Mouse (Mus musculus): ENCODE data around the gene Smim9. TPM values are rescaled to one million over a fixed set of nuclear protein-coding genes. Genes with fewer than 3 reads are reported as not detected.

The Smim9 gene
- not detected in 2 replicates for total RNA-seq (2017)

GRCm38 (mm10) chrX:75163670-75164069, at the start of gene Smim9:
Smim9 (minus strand) TSS chrX:75163770.
- no peak for ATAC-seq (replicated peaks; ENCODE audit: low read depth, poor library complexity, severe bottlenecking)

GRCm38 (mm10) chrX:75155576-75156243, 7.9 kb downstream of the Smim9 start:
- peak; percentile 69 for ATAC-seq (replicated peaks; ENCODE audit: low read depth, poor library complexity, severe bottlenecking)

GRCm38 (mm10) chrX:75152249-75152648, 11.3 kb downstream of the Smim9 start:
- ATAC-seq (replicated peaks; ENCODE audit: low read depth, poor library complexity, severe bottlenecking) = no peak

DNA sequence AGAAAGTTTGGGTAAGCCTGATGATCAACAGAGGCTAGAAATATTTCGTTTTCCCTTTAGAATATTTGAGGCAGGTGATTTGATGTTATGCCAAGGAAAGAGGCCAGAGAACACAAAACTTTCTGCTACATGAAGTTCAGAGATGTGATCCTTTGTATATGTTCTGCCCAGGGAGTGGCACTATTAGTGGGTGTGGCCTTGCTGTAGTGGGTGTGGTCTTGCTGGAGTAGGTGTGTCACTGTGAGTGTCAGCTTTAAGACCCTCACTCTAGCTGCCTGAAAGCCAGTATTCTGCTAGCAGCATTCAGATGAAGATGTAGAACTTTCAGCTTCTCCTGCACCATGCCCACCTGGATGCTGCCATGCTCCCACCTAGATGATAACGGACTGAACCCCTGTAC, 13.3 kb downstream of the Smim9 start:
- ATAC-seq (replicated peaks; ENCODE audit: low read depth, poor library complexity, severe bottlenecking) = no peak

DNA sequence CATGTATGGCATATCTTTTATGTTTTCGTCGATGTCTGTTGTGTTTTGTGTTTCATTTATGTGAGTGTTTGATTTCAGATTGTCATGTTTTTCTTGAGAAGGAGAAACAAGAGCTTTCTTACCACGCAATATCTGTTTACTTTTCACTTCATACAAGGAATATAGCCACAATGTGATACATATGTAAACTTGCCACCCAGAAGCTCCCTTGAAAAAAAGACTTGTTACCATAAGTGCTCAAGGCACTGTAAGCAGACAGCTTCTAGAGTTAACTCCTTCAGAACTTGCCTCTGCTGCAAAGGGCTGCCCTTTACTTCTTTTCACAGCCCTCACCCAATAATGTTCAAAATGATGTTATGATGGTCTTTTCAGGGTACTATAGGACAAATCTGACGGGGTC, 15.2 kb downstream of the Smim9 start:
- no peak for ATAC-seq (replicated peaks; ENCODE audit: low read depth, poor library complexity, severe bottlenecking)

- ATAC-seq (replicated peaks; ENCODE audit: low read depth, poor library complexity, severe bottlenecking) = peak; percentile 68
These were observed 20.4 kb downstream of the Smim9 start for GRCm38 (mm10) chrX:75143124-75143555.

GRCm38 (mm10) chrX:75138182-75138581, 25.4 kb downstream of the Smim9 start:
- no peak for ATAC-seq (replicated peaks; ENCODE audit: low read depth, poor library complexity, severe bottlenecking)

GRCm38 (mm10) chrX:75137729-75138128, 25.8 kb downstream of the Smim9 start:
- ATAC-seq (replicated peaks; ENCODE audit: low read depth, poor library complexity, severe bottlenecking) = peak; percentile 47; the same call in 1 of the 2 replicates

DNA sequence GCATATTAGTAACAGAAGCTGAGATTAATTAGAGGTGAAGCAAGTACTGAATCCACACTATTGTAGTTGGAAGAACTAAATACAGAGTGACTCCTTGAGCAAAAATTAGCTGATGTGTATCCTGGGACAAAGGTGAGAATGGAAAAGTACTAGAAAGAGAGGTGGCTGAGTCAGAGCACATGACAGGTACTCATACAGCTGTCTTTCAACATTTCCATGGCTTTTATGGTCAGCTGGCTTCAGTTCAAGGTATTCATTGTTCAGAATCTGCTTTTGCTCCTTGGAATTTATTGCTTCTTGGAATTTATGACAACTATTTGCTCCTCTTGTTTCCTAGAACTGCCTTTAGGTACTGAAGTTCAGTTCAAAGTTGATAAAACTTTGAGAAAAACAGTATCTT, 26.6 kb downstream of the Smim9 start:
- no peak for ATAC-seq (replicated peaks; ENCODE audit: low read depth, poor library complexity, severe bottlenecking)

DNA sequence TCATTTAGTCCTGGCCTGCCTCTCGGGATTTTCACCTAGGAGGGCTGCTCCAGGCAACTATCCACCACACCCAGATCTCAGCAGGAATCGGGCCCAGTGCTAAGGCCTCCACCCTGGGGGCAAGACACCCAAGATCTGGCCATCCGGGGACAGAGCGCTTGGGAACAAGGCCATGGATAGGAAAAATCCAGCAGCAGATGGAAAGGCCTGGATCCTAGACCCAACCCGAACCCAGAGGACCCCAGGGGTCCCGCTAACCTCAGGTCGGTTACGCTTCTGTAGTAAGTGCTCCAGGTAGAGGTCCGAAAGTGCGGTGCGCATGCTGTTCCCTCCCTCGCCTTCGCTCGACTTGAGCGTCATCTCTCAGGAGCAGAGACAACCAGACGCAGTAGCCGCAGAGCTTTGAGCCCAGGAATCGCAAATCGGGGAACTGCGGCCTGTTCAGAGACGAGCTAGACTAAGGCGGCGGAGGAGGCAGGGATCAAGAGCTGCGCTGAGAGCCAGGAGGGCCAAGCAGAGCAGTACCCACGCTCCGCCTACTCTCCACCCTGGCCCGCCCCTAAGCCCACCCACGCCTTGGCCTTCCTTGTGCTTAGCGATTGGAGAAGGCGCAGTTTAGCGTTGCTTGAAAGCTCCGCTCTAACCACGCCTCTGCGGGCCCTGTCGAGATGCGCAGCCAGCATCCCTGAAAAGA, 33.0 kb downstream of the Smim9 start, which contains the start of gene Mpp1:
Gene Mpp1, minus strand, starts transcription at position 550 of the 694 bp plus-strand sequence.
- peak; percentile 96 for ATAC-seq (replicated peaks; ENCODE audit: low read depth, poor library complexity, severe bottlenecking)

DNA sequence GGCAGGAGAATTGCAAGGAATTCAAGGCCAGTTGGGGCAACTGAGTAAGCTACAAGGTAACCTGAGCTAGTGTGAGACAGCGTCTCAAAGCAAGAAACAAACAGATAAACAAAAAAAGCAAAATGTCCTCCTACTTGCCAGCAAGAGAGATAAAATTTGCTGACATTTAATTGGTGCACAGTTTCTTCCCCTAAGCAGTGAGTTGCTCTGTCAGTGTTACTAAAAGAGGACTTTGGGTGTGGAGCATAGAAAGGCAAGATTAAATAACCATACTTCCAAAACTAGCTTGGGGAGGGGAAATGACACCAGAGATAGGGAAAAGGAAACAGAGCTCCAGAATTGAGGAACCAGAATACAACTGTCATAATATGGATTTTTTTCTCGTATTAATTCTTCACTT, 34.1 kb downstream of the Smim9 start:
- ATAC-seq (replicated peaks; ENCODE audit: low read depth, poor library complexity, severe bottlenecking) = peak; percentile 40

- ATAC-seq (replicated peaks; ENCODE audit: low read depth, poor library complexity, severe bottlenecking) = no peak
These were observed 35.1 kb downstream of the Smim9 start for GRCm38 (mm10) chrX:75128333-75128980.

- ATAC-seq (replicated peaks; ENCODE audit: low read depth, poor library complexity, severe bottlenecking) = 0 out of 2 replicates have a peak, but pooled peaks have one; percentile 14
These were observed 36.7 kb downstream of the Smim9 start for GRCm38 (mm10) chrX:75126893-75127292.

DNA sequence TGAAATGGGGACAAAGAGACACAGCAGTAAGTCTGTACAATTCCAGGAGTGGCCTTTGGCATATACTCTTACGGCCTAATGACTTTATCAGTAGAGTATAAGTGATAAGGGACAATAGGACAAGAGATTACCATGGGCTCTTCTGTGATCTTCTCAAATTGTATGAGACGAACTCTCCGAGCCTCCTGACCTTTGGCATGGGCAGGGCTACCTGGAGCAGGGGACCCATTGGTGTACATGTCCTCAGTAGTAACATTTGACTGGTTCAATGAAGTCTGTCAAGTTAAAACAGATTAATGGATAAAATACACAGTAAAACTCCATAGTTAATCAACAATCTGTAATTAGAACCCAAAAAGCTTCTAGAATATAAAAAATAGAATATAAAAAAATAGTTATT, 38.0 kb downstream of the Smim9 start:
- ATAC-seq (replicated peaks; ENCODE audit: low read depth, poor library complexity, severe bottlenecking) = no peak

DNA sequence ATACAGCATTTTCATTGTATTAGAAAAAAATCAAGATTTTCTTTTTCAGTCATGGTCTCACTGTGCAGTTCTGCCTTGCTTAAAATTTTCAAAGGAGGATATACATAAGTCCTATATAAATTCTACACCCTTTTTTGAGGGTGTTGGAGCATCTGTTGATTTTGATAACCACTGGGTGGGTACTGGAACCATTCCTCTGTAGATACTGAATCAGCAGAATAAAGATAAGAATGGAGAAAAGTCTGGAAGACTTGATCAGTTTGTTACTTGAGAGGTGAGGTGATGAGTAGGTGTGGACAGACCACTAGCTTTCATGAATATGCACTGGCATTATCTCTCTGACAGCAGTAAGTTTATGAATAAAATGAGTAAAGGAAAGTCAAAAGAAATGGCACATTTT, 48.0 kb downstream of the Smim9 start:
- ATAC-seq (replicated peaks; ENCODE audit: low read depth, poor library complexity, severe bottlenecking) = no peak

GRCm38 (mm10) chrX:75102293-75102692, 61.3 kb downstream of the Smim9 start:
- no peak for ATAC-seq (replicated peaks; ENCODE audit: low read depth, poor library complexity, severe bottlenecking)

DNA sequence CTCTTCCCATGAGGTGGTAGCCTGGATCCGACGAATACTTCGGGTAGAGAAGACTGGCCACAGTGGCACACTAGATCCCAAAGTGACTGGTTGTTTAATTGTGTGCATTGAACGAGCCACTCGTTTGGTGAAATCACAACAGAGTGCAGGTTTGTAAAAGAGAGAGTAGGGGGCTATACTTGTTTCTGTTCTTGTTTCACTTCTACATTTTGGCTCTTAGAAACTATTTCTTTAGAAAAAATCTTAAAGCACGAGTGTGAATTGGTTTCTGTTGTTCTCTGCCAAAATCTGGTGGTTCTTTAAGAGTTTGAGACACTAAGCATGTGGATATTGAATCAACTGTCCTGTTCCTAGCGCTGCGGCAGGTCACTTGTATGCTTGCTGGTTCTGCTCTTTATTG, 64.8 kb downstream of the Smim9 start:
- no peak for ATAC-seq (replicated peaks; ENCODE audit: low read depth, poor library complexity, severe bottlenecking)

DNA sequence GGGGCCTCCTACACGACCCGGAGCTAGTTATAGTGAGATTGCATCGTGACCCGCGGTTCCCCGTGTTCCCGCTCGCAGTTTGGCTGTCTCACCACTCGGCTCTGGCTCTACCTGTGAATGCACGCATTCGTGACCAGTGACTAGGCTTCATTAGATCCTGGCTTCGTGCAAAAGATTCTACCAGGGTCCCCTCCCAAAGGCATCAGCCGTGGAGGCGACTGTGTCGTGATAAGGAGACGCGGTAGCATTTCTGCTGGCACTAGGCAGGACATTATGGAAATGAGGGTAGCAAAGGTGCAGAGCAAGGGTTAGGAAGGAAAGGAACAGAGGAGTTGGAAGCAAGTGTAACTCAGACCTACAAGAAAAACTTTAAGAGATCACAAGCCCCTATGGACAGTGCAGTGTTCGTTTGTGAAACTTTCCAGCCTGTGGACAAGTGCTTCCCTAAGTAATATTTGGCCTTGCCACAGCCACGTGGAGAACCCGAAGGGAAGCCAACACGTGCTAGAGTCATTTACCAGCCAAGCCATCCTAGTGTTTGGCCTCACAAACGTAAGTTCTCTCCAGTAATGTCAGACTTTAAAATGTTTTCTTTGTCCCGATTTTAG, 67.3 kb downstream of the Smim9 start:
- ATAC-seq (replicated peaks; ENCODE audit: low read depth, poor library complexity, severe bottlenecking) = no peak
